Mouse (Mus musculus) erythroblast, embryonic 14.5 days (primary cell): ENCODE measurements around the gene Dus3l.

Experiments
- GATA1 ChIP-seq: IDR thresholded peaks from 2 replicates; pipeline ENCODE4 v1.6.1; 2012; ENCODE audit warnings: low read length, inconsistent platforms, mixed read lengths
- TAL1 ChIP-seq: IDR thresholded peaks from 3 replicates; pipeline ENCODE4 v1.6.1; 2012; ENCODE audit warnings: low read length, inconsistent platforms, mixed read lengths

GRCm38 (mm10) chr17:56723419-56724161 is 41.0 kb upstream of the Dus3l start:
- TF ChIP-seq TAL1 (no peak), GATA1 (no peak)
